Mouse (Mus musculus) forebrain, embryonic 13.5 days (tissue): ENCODE measurements around the gene Pbx4. TPM values are rescaled to one million over a fixed set of nuclear protein-coding genes. Genes with fewer than 3 reads are reported as not detected.

Source experiments
- ATAC-seq: fragments of 200-750 bp; cut with Nextera tagmentation; 2 replicates; pipeline ENCODE4 v1.8.0; 2017
- H3K27ac ChIP-seq: fragments of 300-500 bp; sonication (generic); 2 replicates; pipeline ENCODE4 v1.5.1; 2015; ENCODE audit warnings: inconsistent platforms, mild to moderate bottlenecking, moderate library complexity
- H3K27me3 ChIP-seq: fragments of 300-500 bp; sonication (generic); 2 replicates; pipeline ENCODE4 v1.6.1; 2015; ENCODE audit warnings: mild to moderate bottlenecking, inconsistent platforms
- H3K36me3 ChIP-seq: fragments of 300-500 bp; sonication (generic); 2 replicates; pipeline ENCODE4 v1.6.1; 2015; ENCODE audit warnings: mild to moderate bottlenecking, inconsistent platforms; ENCODE audit not compliant: poor library complexity, severe bottlenecking
- H3K4me1 ChIP-seq: fragments of 300-500 bp; sonication (generic); 2 replicates; pipeline ENCODE4 v1.6.1; 2015; ENCODE audit warnings: inconsistent platforms
- H3K4me2 ChIP-seq: fragments of 300-500 bp; sonication (generic); 2 replicates; pipeline ENCODE4 v1.6.1; 2015; ENCODE audit warnings: inconsistent platforms, mild to moderate bottlenecking, moderate library complexity
- H3K4me3 ChIP-seq: fragments of 300-500 bp; sonication (generic); 2 replicates; pipeline ENCODE4 v1.5.1; 2015; ENCODE audit warnings: mild to moderate bottlenecking, inconsistent platforms
- H3K9ac ChIP-seq: fragments of 300-500 bp; sonication (generic); 2 replicates; pipeline ENCODE4 v1.6.1; 2015; ENCODE audit warnings: mild to moderate bottlenecking, inconsistent platforms
- H3K9me3 ChIP-seq: fragments of 300-500 bp; sonication (generic); replicated peaks from 2 replicates; pipeline ENCODE4 v1.6.1; 2016; ENCODE audit warnings: inconsistent platforms
- WGBS: fragments of 180-500 bp; shearing (Covaris S2); methylation state at CpG from one replicate; pipeline ENCODE4 v1.1.7; 2015; 5-methylcytosine and 5-hydroxymethylcytosine counted together
- polyA plus RNA-seq: library from polyadenylated mRNA; unstranded; fragments of >200 nt; fragmentation: Nextera tagmentation; extraction: Ambion mirVana; gene quantifications from 2 replicates; pipeline ENCODE4 v1.2.1, GENCODE M21; 2015

The Pbx4 gene
- polyA plus RNA-seq, 1 experiment from 2014 or later, result 63.5 TPM

DNA sequence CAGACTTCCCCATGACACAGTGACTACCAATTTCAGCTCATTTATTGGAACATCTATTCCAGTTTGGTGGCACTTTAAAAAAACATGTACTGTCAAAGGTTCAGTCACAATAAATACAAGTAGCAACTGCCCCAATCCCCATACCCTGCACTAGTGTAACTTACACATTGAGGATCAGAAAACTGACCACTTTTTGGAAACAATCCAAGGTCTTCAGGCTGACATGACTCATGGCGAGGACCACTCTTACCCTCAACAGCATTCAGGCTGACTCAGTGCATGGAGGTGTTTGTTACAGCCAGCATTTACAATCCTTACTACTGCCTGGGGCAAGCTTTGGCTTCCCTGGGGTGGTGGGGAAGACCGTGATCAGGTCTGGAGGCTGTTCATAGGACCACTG lies 74.8 kb downstream of the Pbx4 start:
- WGBS, result 93% methylated on average over 2 of the region's 2 CpGs
- Histone ChIP-seq H3K4me1 (peaks cover 17% of the 10 kb centered on the region), H3K9ac (no peak overlapping the region), H3K4me3 (no peak overlapping the region), H3K4me2 (no peak overlapping the region), H3K27ac (no peak overlapping the region), H3K9me3 (no peaks in the 10 kb centered on the region), H3K27me3 (no peaks in the 10 kb centered on the region), H3K36me3 (peaks cover 49% of the 10 kb centered on the region)
- no peak for ATAC-seq

GRCm38 (mm10) chr8:69911917-69912316 lies 79.6 kb downstream of the Pbx4 start:
- no peak overlapping the region for H3K27ac ChIP-seq
- ATAC-seq, result no peak
- H3K4me2 ChIP-seq, result no peak overlapping the region
- H3K4me1 ChIP-seq, result no peaks in the 10 kb centered on the region
- H3K27me3 ChIP-seq, result no peaks in the 10 kb centered on the region
- WGBS, result 93% methylated on average over 13 of the region's 13 CpGs
- no peak overlapping the region for H3K9ac ChIP-seq
- peaks cover 94% of the 10 kb centered on the region for H3K36me3 ChIP-seq
- no peaks in the 10 kb centered on the region for H3K9me3 ChIP-seq
- H3K4me3 ChIP-seq, result no peak overlapping the region

GRCm38 (mm10) chr8:69912478-69913074 lies 80.3 kb downstream of the Pbx4 start:
- H3K9me3 ChIP-seq, result no peaks in the 10 kb centered on the region
- no peaks in the 10 kb centered on the region for H3K27me3 ChIP-seq
- no peak overlapping the region for H3K4me3 ChIP-seq
- no peaks in the 10 kb centered on the region for H3K4me1 ChIP-seq
- ATAC-seq, result no peak
- H3K27ac ChIP-seq, result no peak overlapping the region
- 93% methylated on average over 12 of the region's 12 CpGs for WGBS
- no peak overlapping the region for H3K9ac ChIP-seq
- no peak overlapping the region for H3K4me2 ChIP-seq
- peaks cover 96% of the 10 kb centered on the region for H3K36me3 ChIP-seq

GRCm38 (mm10) chr8:69914526-69914925 lies 82.2 kb downstream of the Pbx4 start:
- peaks cover 82% of the 10 kb centered on the region for H3K36me3 ChIP-seq
- H3K9me3 ChIP-seq, result no peaks in the 10 kb centered on the region
- H3K27me3 ChIP-seq, result no peaks in the 10 kb centered on the region
- H3K4me1 ChIP-seq, result no peaks in the 10 kb centered on the region
- H3K4me2 ChIP-seq, result no peak overlapping the region
- H3K27ac ChIP-seq, result no peak overlapping the region
- H3K9ac ChIP-seq, result no peak overlapping the region
- WGBS, result 89% methylated on average over 4 of the region's 4 CpGs
- no peak for ATAC-seq
- H3K4me3 ChIP-seq, result no peak overlapping the region; the same call in 1 of the 2 replicates

DNA sequence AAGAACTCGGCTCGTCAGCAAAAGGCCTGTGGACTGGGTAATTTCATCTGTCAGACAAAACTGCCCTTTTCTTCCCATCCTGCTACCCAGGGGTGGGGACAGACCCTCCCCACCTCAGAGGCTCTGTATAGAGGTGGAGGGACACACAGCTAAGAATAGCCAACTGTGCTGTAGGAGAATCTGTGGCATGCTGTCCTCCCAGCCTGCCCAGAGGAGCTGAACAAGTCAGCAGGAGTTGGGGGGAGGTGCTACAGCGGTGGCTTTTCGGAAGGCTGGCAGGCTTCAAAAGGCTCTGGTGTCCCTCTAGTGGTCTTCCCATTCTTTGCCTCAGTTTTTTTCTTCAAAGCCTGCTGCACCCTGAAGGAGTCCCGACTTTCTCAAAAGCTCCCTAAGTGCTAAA lies 83.5 kb downstream of the Pbx4 start:
- Histone ChIP-seq H3K9ac (no peak overlapping the region), H3K27ac (no peak overlapping the region), H3K9me3 (no peaks in the 10 kb centered on the region), H3K4me1 (peaks cover 12% of the 10 kb centered on the region), H3K27me3 (no peaks in the 10 kb centered on the region), H3K4me2 (no peak overlapping the region), H3K4me3 (no peak overlapping the region), H3K36me3 (peaks cover 70% of the 10 kb centered on the region)
- ATAC-seq, result no peak
- WGBS, result 36% methylated on average over 5 of the region's 5 CpGs

DNA sequence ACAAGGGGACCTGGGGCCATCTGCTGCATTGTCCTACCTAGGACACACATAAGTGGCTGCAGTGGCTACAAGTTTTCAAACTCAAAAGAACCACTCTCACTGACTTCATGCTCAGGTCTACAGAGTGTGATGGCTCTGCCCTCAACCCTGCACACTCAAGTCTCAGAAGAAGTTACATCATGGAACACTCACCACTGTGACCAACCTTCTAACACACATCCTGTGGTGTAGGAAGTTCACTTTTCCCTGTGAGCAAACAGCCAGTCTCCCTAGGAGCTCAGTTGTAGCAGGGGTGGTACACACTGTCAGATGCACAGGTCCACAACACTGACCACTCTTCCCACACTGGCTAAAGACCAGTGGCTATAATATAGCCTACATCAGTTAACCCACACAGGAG lies 86.2 kb downstream of the Pbx4 start:
- Histone ChIP-seq H3K9me3 (no peaks in the 10 kb centered on the region), H3K27ac (no peak overlapping the region), H3K36me3 (peaks cover 42% of the 10 kb centered on the region), H3K4me3 (no peak overlapping the region), H3K4me1 (peaks cover 20% of the 10 kb centered on the region), H3K4me2 (no peak overlapping the region), H3K27me3 (no peaks in the 10 kb centered on the region), H3K9ac (no peak overlapping the region)
- 0 out of 2 replicates have a peak, but pooled peaks have one; percentile 2 for ATAC-seq

GRCm38 (mm10) chr8:69919010-69919409 lies 86.7 kb downstream of the Pbx4 start:
- Histone ChIP-seq H3K9me3 (no peaks in the 10 kb centered on the region), H3K36me3 (peaks cover 41% of the 10 kb centered on the region), H3K27ac (no peak overlapping the region), H3K27me3 (no peaks in the 10 kb centered on the region), H3K4me2 (no peak overlapping the region), H3K4me3 (no peak overlapping the region), H3K4me1 (peaks cover 20% of the 10 kb centered on the region), H3K9ac (no peak overlapping the region)
- ATAC-seq, result peak; percentile 70
- WGBS, result 81% methylated on average over 1 of the region's 1 CpGs

DNA sequence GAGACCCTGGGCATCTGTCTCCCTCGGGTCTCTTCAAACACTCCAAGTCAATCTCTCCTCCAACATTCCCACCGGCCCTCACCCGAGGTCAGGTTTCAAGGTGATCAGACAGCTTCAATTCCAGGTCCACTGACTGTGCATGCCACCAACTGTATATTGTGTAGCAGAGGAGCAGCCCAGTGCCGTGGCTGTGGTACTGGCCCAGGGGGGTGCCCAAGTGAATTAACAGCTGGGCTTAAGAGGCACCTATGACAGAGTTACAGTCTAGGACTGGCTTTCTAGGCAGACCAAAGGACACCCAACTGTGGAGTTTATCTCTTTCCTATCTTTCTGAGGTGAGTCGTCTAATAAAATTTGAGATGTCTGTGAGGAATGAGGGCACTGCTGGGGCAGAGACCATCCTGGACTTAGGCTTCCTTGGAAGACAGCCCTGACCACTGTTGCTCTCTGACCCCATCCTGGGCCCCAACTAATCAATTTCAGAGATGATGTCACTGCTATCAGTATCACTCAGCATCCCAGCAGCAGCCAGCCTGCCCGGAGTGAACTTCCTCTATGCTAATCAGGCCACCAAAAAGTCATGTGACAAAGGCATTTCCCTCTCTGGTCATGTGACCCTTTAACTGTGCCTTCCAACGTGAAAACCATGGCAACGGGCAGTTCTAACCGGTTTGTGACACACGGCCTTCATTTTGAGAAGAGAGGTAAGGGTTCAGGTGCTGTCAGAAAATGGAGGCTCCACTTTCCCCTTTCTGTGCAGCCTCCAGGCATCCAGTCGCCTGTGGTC lies 87.8 kb downstream of the Pbx4 start:
- ATAC-seq, result peak; percentile 75
- no peak overlapping the region for H3K4me3 ChIP-seq
- no peaks in the 10 kb centered on the region for H3K9me3 ChIP-seq
- H3K9ac ChIP-seq, result peak overlapping the region; percentile 31
- H3K27me3 ChIP-seq, result no peaks in the 10 kb centered on the region
- 52% methylated on average over 11 of the region's 11 CpGs for WGBS
- peak overlapping the region; percentile 35 for H3K4me2 ChIP-seq
- H3K4me1 ChIP-seq, result peaks cover 20% of the 10 kb centered on the region
- H3K27ac ChIP-seq, result peak overlapping the region; percentile 55
- H3K36me3 ChIP-seq, result peaks cover 30% of the 10 kb centered on the region

DNA sequence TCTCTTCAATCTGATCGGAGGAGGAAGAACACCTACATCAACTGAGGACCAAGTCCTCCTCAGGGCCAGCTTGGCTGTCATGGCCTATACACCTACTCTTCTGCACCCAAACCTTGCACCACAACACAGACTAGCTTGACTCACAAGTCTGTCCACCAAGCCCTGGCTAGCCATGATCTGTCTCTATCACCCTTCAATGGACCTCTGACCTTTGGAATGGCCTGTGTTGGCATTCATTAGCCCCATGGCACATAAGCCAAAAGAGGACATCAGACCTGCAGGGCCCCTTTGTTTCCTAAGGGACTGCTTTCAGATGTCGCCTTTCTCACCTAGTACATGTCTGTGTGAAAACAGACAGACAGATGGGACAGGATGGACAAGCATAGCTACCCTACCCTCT lies 88.8 kb downstream of the Pbx4 start:
- 86% methylated on average over 2 of the region's 2 CpGs for WGBS

More for the DNA sequence above, 88.8 kb downstream of the Pbx4 start:
- Histone ChIP-seq H3K4me1 (peaks cover 20% of the 10 kb centered on the region), H3K4me2 (no peak overlapping the region), H3K9ac (peak overlapping the region; percentile 31), H3K36me3 (peaks cover 19% of the 10 kb centered on the region), H3K9me3 (no peaks in the 10 kb centered on the region), H3K27me3 (no peaks in the 10 kb centered on the region), H3K4me3 (no peak overlapping the region), H3K27ac (peak overlapping the region; percentile 55)
- ATAC-seq, result no peak

Other genes with a start within 250 kb of the Pbx4 start
- gene Zfp868, start 206.9 kb upstream of the Pbx4 start, polyA plus RNA-seq, result 42.9 and 44.8 TPM in 2 replicates
- 1.9 TPM in 2 replicates for gene Zfp964, start 178.0 kb upstream of the Pbx4 start, polyA plus RNA-seq
- 27.9 and 34.9 TPM in 2 replicates for gene Zfp869, start 121.8 kb upstream of the Pbx4 start, polyA plus RNA-seq
- 7.2 and 8.8 TPM in 2 replicates for gene Zfp963, start 82.5 kb upstream of the Pbx4 start, polyA plus RNA-seq
- 0.28 and 0.81 TPM in 2 replicates for gene Gm20422, start 57.6 kb upstream of the Pbx4 start, polyA plus RNA-seq
- 41.7 and 45.5 TPM in 2 replicates for gene Atp13a1, start 41.3 kb upstream of the Pbx4 start, polyA plus RNA-seq
- gene Zfp866, start 41.3 kb upstream of the Pbx4 start, polyA plus RNA-seq, result 43.0 and 45.4 TPM in 2 replicates
- 24.0 and 28.6 TPM in 2 replicates for gene Gmip, start 23.8 kb upstream of the Pbx4 start, polyA plus RNA-seq
- 0.88 and 0.89 TPM in 2 replicates for gene Lpar2, start 10.1 kb upstream of the Pbx4 start, polyA plus RNA-seq
- 1.1 and 1.3 TPM in 2 replicates for gene Cilp2, start 55.2 kb downstream of the Pbx4 start, polyA plus RNA-seq
- 2.5 and 3.4 TPM in 2 replicates for gene Tssk6, start 69.7 kb downstream of the Pbx4 start, polyA plus RNA-seq
- 172 and 183 TPM in 2 replicates for gene Ndufa13, start 70.1 kb downstream of the Pbx4 start, polyA plus RNA-seq
- 7.2 and 7.9 TPM in 2 replicates for gene Yjefn3, start 70.2 kb downstream of the Pbx4 start, polyA plus RNA-seq
- gene Gatad2a, start 163.9 kb downstream of the Pbx4 start, polyA plus RNA-seq, result 29.5 and 31.7 TPM in 2 replicates
- gene Mau2, start 210.2 kb downstream of the Pbx4 start, polyA plus RNA-seq, result 73.0 and 78.5 TPM in 2 replicates
- gene Sugp1, start 210.3 kb downstream of the Pbx4 start, polyA plus RNA-seq, result 56.2 and 63.1 TPM in 2 replicates
- gene Tm6sf2, start 240.4 kb downstream of the Pbx4 start, polyA plus RNA-seq, result 1.1 and 1.3 TPM in 2 replicates